Mouse (Mus musculus) adipocyte (in vitro differentiated cells): ENCODE measurements at regions not wholly inside any gene's neighbourhood (a gene's known extent, or its start where the extent isn't known, plus 50 kb on each side); places are given as distances from the start of the nearest gene placed in this dataset.

Experiments used
- DNase-seq: peaks from one replicate; pipeline ENCODE4 v3.0.0-alpha.2; 2016; ENCODE audit warnings: low spot score

DNA sequence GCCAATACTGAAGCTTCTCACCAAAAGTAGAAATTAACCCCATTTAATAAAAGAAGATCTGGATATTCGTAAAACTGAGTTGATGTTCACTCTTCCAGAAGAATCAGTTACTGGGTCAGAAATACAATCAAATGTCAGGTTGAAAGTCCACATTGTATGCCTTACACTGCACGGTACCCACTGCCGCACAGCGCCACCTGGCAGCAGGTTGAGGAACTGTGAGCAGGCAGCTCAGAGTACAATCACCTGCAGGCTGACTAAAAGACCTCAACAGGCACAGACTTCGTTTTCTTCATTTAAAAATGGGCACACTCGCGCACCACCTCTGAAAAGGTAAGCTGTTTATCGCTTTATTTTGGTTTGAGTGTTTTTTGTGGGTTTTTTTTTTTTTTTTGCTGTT, 341.8 kb upstream of the Mms22l start:
- peak; percentile 6 for DNase-seq

DNA sequence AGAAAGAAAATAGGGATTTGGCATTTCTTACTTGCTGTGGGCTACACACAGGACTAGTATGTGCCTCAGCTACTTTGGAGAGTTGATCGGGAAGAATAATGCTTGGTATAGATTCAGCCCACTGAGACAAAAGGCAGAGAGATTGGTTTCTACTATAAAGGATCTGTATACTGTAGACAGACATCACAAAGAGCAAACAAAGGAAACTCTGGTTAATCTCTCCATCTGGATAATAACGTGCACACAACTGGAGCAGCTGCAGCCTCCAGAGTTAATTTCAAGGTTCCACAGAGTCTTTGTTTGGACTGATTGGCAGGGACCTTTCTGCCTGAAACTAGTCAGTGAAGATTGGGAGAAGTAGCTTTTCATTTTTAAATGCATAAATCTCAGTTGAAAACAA, 322.5 kb upstream of the Mms22l start:
- no peak for DNase-seq

DNA sequence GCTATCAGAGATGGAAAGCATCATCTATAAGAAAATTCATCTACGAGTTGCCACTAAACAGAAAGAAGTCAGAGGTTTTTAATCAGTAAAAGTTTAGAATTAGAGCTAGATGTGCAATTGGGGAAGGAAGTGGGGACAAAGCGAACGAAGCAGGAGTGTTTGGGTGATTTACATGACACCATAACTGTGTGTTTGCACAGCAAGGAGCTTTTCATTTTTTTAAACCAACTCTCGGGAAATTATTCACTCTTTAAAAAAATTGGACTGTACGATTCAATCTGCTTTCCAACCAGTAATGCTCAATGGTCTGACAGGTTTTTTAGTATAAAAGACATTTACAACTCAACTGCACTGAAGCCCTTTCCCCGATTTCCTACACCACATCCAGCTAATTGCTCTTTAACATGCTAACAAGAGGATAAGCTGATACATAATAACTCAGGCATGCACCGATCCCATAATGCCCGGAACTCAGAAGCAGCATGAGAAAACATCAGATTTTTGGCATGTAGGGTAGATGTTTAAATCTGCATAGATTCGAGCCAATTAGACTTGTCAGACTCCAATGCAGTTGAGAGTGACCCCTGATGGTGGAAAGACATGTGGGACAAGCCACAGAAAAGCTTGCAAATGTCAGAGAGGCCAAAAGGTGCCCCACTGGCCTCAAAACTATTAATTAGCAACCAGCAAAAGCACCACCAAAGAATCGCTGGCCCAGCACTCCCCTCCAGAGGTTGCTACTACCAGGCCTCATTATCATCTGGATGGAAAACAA, 282.8 kb upstream of the Mms22l start:
- no peak for DNase-seq

DNA sequence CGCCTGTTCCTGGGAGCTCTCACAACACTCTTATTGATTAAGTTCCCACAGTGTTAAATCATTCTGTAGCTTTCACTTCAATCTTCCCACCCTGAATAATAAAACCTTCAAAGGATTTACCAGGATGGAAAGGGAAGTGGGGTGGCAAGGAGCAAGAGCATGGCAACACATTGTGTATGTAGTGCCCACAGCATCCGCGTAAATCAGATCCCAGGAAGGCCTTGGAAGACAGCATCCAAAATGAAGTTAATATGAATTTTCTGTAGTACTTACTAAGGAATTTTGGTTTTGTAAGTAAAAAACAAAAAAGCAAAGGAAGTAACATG, 282.3 kb upstream of the Mms22l start:
- no peak for DNase-seq

DNA sequence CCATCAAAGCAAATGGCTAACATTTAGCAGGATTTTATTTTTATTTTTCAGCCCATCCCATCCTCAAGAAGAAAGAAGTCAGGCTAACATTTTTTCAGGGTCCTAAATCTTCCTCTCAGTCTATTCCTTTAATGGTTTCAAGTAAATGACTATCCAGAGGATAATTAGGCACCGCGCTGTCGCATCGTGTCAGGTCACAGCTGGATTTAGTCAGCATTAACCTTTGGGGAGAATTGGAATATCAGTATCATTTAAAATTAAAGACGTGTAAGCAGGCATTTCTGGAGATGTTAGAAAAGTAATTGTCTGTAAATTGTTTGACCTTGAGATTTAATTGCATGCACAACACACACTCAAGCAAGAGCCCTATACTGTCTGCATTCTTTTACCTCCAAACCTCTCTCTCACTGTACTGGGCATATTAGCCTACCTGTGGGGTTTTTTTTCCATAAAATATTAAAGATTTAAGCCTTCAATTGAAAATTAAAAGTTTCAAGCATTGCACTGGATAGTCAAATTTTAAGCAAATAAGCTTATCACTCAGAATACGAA, 277.8 kb upstream of the Mms22l start:
- no peak for DNase-seq

DNA sequence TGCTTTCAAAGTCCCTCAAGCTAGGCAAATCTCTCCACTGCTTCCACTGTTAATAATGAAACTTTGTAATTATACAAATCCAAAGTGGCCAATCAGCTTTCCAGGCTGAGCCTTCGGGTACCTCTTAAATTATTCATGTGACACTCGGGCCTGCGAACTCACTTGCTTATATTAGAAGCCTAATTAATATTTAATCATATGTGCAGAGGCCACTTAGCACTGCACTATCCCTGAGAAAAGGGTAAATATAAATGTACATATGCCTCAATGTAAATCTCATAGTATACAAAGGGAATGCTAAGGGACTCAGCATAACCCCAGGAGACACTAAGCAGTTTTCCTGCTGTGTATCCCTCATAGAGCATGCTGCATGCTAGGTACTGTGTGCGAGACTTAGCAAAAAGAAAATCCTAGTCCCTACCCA, 277.2 kb upstream of the Mms22l start:
- no peak for DNase-seq

DNA sequence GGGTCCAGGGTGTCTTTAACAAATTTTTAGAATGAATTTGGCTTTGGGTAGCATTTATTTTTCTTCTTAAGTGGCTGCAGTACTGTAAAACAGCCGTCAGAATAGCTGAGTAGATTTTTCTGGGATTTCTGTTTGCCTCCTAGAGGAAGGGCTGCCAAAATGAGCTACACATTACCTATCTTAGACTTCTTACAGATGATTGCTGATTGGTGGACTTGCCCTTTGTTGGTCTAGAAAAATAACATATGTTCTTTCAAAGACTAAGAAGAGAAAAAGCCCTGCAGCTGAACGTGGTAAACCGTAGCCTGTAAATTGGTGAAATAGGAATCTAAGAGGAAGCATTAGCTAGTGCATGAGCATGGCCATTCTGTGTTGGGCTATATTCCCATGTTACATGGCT, 276.7 kb upstream of the Mms22l start:
- no peak for DNase-seq

DNA sequence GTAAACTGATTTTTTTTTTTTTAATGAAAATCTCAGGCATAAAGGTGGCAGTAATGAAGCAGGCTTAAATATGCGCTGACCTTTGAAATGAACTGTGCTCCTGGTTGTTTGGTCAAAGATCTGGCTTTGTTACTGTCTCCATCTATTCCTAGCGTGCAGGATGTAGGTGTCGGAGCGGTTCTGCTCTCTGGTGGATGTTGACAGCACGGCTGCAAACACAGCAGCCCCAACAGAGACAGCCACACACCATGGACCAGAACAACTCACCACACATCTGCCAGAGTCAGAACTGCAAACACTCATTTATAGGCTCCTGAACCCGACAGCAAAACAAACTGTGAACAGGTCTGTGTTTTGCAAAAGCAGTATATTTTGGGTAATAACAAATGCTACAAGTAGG, 251.1 kb upstream of the Mms22l start:
- no peak for DNase-seq

DNA sequence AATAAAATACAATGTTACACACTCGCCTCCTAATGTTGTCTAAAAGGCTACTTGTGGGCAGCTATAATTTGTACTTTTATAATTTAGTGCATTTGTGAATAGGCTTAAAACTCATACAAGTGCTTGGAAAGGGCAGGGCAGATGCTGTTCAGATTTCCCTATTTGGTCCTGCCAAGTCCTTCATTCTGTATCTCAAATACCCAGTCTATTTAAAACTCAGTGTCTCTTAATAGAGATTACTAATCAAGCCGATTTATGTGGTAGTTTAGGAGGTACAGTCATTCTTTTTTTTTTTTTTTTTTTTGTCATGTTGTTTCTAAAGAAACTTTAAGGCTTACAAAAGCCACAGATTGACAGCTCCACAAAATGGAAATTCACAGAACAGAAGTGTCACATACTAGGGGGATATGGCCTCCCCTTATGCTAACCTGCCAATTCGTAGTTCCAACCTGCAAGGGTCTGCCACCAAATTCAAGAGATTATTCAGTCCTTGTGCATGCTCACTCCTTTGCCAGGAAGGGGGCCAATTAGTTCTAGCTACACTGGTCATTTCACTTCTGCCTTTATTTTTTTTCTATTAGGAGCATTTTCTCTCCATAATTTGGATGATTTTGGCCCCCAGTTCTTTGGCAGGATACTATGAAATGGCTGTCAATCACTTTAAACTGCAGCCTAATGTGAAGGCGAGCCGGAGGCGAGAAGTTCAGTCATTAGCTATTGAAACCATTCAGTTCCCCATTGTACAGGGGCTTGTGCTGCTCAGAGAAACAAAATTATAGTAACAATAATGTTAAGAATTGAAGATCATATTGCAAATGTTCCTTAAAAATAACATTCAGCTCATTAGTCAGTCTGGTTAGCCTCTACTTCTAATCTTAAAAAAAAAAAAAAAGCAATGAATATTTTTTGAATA, 247.9 kb upstream of the Mms22l start:
- DNase-seq, result no peak

DNA sequence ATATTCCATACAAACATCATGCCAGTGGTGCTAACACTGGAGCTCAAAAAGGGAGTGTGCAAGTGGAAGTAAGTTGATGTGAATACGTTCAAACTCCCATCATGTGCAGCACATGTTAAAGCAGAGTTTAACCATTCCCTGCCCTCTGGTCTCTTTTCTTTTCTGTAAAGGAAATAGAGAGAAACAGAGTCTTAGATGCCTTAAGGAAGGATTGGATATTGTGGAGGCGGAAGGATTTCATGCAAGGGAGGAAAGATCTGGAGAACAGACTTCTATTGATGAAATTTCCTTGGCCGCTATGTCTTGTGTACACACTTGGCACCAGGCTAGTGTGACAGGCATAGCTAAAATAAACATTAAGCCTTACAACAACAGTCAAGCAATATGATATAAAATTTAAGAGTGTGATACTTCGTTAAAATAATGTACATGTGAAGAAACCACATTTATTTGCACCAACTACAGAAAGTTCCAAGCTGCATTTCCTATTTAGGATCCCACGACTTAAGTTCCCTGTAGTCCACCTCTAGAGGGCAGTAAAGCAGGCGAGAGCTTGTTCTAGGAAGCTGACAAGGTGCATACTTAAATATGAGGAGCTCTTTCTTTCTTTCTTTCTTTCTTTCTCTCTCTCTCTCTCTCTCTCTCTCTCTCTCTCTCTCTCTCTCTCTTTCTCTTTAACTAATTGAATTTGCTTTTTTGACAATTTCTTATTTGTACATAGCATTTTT, 246.8 kb upstream of the Mms22l start:
- peak; percentile 54 for DNase-seq

DNA sequence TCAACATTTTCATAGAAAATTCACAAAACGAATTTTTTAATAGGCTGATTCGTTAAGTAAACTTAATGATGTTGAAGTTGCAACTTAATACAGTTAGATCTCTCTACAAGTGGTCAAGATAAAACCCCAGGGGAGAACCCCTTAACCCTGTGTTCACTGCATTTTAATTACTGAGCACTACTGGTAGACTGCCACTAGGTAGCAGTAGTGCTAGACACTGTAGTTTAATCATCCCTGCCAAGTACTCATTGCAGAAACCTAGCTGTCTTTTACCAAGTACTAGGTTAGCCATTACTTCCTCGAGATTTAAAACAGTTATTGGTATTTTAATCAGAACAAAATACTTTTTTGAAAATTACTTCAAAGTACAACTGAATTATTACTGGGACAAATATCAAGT, 218.1 kb upstream of the Mms22l start:
- DNase-seq, result peak; percentile 4
